Mouse (Mus musculus): ENCODE data around the gene D1Ertd622e.

DNA sequence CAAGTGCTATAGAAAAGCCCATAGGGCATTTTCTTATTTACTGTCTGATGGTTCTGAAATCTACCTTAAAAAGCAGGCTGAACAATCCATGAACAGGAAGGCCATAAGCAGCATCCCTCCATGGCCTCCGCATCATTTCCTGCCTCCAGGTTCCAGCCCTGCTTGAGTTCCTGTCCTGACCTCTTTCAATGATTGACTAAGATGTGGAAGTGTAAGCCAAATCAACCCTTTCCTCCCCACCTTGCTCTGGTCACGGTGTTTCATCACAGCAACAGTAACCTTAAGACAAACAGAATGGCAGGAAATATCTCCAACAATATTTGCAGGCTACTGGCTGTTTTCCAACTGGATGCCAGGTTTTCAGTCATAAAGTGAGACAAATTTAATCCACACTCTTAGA is 4.7 kb downstream of the D1Ertd622e start:
- TF ChIP-seq CTCF (IDR thresholded peaks at IDR 0.05) (no peak), EP300 (IDR thresholded peaks at IDR 0.05) (no peak)

Data from lung, postnatal 0 days (tissue).